Mouse (Mus musculus): ENCODE results near the gene Sidt2. TPM values are rescaled to one million over a fixed set of nuclear protein-coding genes. Genes with fewer than 3 reads are reported as not detected.
A peak's percentile ranks its signal among the peaks of the same experiment; 100 is the strongest.

The Sidt2 gene
- polyA plus RNA-seq, 1 experiment from 2014 or later = 30.7 TPM

GRCm38 (mm10) chr9:45932571-45933415 is 22.3 kb downstream of the Sidt2 start:
- no peak overlapping the region for H3K4me2 ChIP-seq
- peaks cover 36% of the 10 kb centered on the region for H3K36me3 ChIP-seq (replicated peaks)
- peaks cover 14% of the 10 kb centered on the region; the same call in 1 of the 2 replicates for H3K27me3 ChIP-seq
- no peak overlapping the region for H3K4me3 ChIP-seq (replicated peaks)
- WGBS = 89% methylated on average over 11 of the region's 11 CpGs
- no peak overlapping the region for H3K27ac ChIP-seq
- H3K9ac ChIP-seq = no peak overlapping the region
- ATAC-seq (ENCODE audit: low FRiP score) = no peak
- H3K9me3 ChIP-seq = no peaks in the 10 kb centered on the region
- H3K4me1 ChIP-seq = peaks cover 7% of the 10 kb centered on the region

- no peak for ATAC-seq (ENCODE audit: low FRiP score)
- Histone ChIP-seq H3K27me3 (peaks cover 14% of the 10 kb centered on the region; the same call in 1 of the 2 replicates), H3K36me3 (replicated peaks) (peaks cover 45% of the 10 kb centered on the region), H3K9ac (no peak overlapping the region), H3K4me3 (replicated peaks) (no peak overlapping the region), H3K27ac (no peak overlapping the region), H3K4me1 (peaks cover 7% of the 10 kb centered on the region), H3K4me2 (no peak overlapping the region), H3K9me3 (no peaks in the 10 kb centered on the region)
- 61% methylated on average over 1 of the region's 1 CpGs for WGBS
These were observed 23.1 kb downstream of the Sidt2 start for GRCm38 (mm10) chr9:45931958-45932357.

GRCm38 (mm10) chr9:45929285-45929684 is 25.8 kb downstream of the Sidt2 start:
- Histone ChIP-seq H3K9ac (no peak overlapping the region), H3K9me3 (no peaks in the 10 kb centered on the region), H3K4me1 (no peaks in the 10 kb centered on the region), H3K4me2 (no peak overlapping the region), H3K4me3 (replicated peaks) (no peak overlapping the region), H3K27ac (no peak overlapping the region), H3K27me3 (no peaks in the 10 kb centered on the region), H3K36me3 (replicated peaks) (peaks cover 58% of the 10 kb centered on the region)
- no peak for ATAC-seq (ENCODE audit: low FRiP score)
- WGBS = 90% methylated on average over 5 of the region's 5 CpGs

GRCm38 (mm10) chr9:45919895-45920294 is 35.2 kb downstream of the Sidt2 start:
- 68% methylated on average over 1 of the region's 1 CpGs for WGBS
- H3K36me3 ChIP-seq (replicated peaks) = peaks cover 66% of the 10 kb centered on the region
- no peak for ATAC-seq (ENCODE audit: low FRiP score)

GRCm38 (mm10) chr9:45917041-45917934 is 37.8 kb downstream of the Sidt2 start:
- no peak for ATAC-seq (ENCODE audit: low FRiP score)
- H3K9ac ChIP-seq = no peak overlapping the region
- 90% methylated on average over 5 of the region's 5 CpGs for WGBS
- H3K4me1 ChIP-seq = no peaks in the 10 kb centered on the region
- no peaks in the 10 kb centered on the region for H3K9me3 ChIP-seq
- no peak overlapping the region for H3K27ac ChIP-seq
- H3K36me3 ChIP-seq (replicated peaks) = peaks cover 82% of the 10 kb centered on the region
- no peak overlapping the region for H3K4me3 ChIP-seq (replicated peaks)
- H3K4me2 ChIP-seq = no peak overlapping the region
- H3K27me3 ChIP-seq = no peaks in the 10 kb centered on the region

More at GRCm38 (mm10) chr9:45919895-45920294, 35.2 kb downstream of the Sidt2 start:
- H3K9ac ChIP-seq = no peak overlapping the region
- H3K27ac ChIP-seq = no peak overlapping the region
- H3K4me2 ChIP-seq = no peak overlapping the region
- no peak overlapping the region for H3K4me3 ChIP-seq (replicated peaks)
- H3K27me3 ChIP-seq = no peaks in the 10 kb centered on the region
- no peaks in the 10 kb centered on the region for H3K9me3 ChIP-seq
- H3K4me1 ChIP-seq = no peaks in the 10 kb centered on the region

- no peak overlapping the region for H3K4me2 ChIP-seq
- H3K36me3 ChIP-seq (replicated peaks) = peaks cover 84% of the 10 kb centered on the region
- no peak overlapping the region for H3K9ac ChIP-seq
- no peaks in the 10 kb centered on the region for H3K4me1 ChIP-seq
- WGBS = 95% methylated on average over 2 of the region's 2 CpGs
- H3K27me3 ChIP-seq = no peaks in the 10 kb centered on the region
- no peak overlapping the region for H3K27ac ChIP-seq
- ATAC-seq (ENCODE audit: low FRiP score) = no peak
- no peaks in the 10 kb centered on the region for H3K9me3 ChIP-seq
- H3K4me3 ChIP-seq (replicated peaks) = no peak overlapping the region
These were observed 39.4 kb downstream of the Sidt2 start for GRCm38 (mm10) chr9:45915659-45916058.

- no peaks in the 10 kb centered on the region for H3K27me3 ChIP-seq
- WGBS = 74% methylated on average over 1 of the region's 1 CpGs
These were observed 43.4 kb downstream of the Sidt2 start for GRCm38 (mm10) chr9:45911673-45912072.

GRCm38 (mm10) chr9:45910995-45911394 is 44.1 kb downstream of the Sidt2 start:
- H3K27me3 ChIP-seq = no peaks in the 10 kb centered on the region
- H3K4me1 ChIP-seq = peaks cover 11% of the 10 kb centered on the region
- H3K36me3 ChIP-seq (replicated peaks) = peaks cover 68% of the 10 kb centered on the region
- no peak overlapping the region for H3K4me2 ChIP-seq
- ATAC-seq (ENCODE audit: low FRiP score) = no peak
- 93% methylated on average over 3 of the region's 3 CpGs for WGBS
- H3K9me3 ChIP-seq = no peaks in the 10 kb centered on the region
- no peak overlapping the region for H3K9ac ChIP-seq
- H3K27ac ChIP-seq = no peak overlapping the region
- H3K4me3 ChIP-seq (replicated peaks) = no peak overlapping the region

More at GRCm38 (mm10) chr9:45911673-45912072, 43.4 kb downstream of the Sidt2 start:
- Histone ChIP-seq H3K4me1 (peaks cover 11% of the 10 kb centered on the region), H3K36me3 (replicated peaks) (peaks cover 75% of the 10 kb centered on the region), H3K4me2 (no peak overlapping the region), H3K27ac (no peak overlapping the region), H3K4me3 (replicated peaks) (no peak overlapping the region), H3K9ac (no peak overlapping the region), H3K9me3 (no peaks in the 10 kb centered on the region)
- no peak for ATAC-seq (ENCODE audit: low FRiP score)

GRCm38 (mm10) chr9:45907078-45907428 is 48.0 kb downstream of the Sidt2 start:
- Histone ChIP-seq H3K9me3 (no peaks in the 10 kb centered on the region), H3K4me3 (replicated peaks) (peak overlapping the region; percentile 95), H3K27ac (peak overlapping the region; percentile 95), H3K27me3 (no peaks in the 10 kb centered on the region), H3K4me1 (peaks cover 22% of the 10 kb centered on the region), H3K4me2 (peak overlapping the region; percentile 83), H3K9ac (peak overlapping the region; percentile 98), H3K36me3 (replicated peaks) (peaks cover 42% of the 10 kb centered on the region)
- peak; percentile 61; the same call in 1 of the 2 replicates for ATAC-seq (ENCODE audit: low FRiP score)
- WGBS = under 1% methylated on average over 19 of the region's 19 CpGs

- peaks cover 44% of the 10 kb centered on the region for H3K36me3 ChIP-seq (replicated peaks)
- H3K9me3 ChIP-seq = no peaks in the 10 kb centered on the region
- H3K4me2 ChIP-seq = peak within 1 kb of the TSS; percentile 83
- H3K9ac ChIP-seq = peak within 1 kb of the TSS; percentile 98
- ATAC-seq (ENCODE audit: low FRiP score) = peak; percentile 93
- H3K27me3 ChIP-seq = no peaks in the 10 kb centered on the region
- H3K4me1 ChIP-seq = peaks cover 22% of the 10 kb centered on the region
- under 1% methylated on average over 76 of the region's 80 CpGs for WGBS
- peak within 1 kb of the TSS; percentile 95 for H3K4me3 ChIP-seq (replicated peaks)
- peak within 1 kb of the TSS; percentile 95 for H3K27ac ChIP-seq
These were observed 48.5 kb downstream of the Sidt2 start, which contains the start of the genes Pcsk7 and Rnf214 for GRCm38 (mm10) chr9:45906355-45907077. TSS of gene Pcsk7 (plus strand) at chr9:45906497. TSS of gene Rnf214 (minus strand) at chr9:45906911.

GRCm38 (mm10) chr9:45905811-45906237 is 49.2 kb downstream of the Sidt2 start:
- Histone ChIP-seq H3K36me3 (replicated peaks) (peaks cover 42% of the 10 kb centered on the region), H3K27ac (peak overlapping the region; percentile 95), H3K4me2 (peak overlapping the region; percentile 83), H3K4me1 (peaks cover 22% of the 10 kb centered on the region), H3K4me3 (replicated peaks) (peak overlapping the region; percentile 95), H3K9ac (peak overlapping the region; percentile 98), H3K27me3 (no peaks in the 10 kb centered on the region), H3K9me3 (no peaks in the 10 kb centered on the region)
- ATAC-seq (ENCODE audit: low FRiP score) = peak; percentile 69
- WGBS = 0% methylated on average over 23 of the region's 27 CpGs

Measured in forebrain, embryonic 12.5 days (tissue).